Mouse (Mus musculus): ENCODE measurements at regions not wholly inside any gene's neighbourhood (a gene's known extent, or its start where the extent isn't known, plus 50 kb on each side); places are given as distances from the start of the nearest gene placed in this dataset.

GRCm38 (mm10) chr13:6191915-6192295 is 330.6 kb downstream of the Klf6 start:
- TF ChIP-seq POLR2A (IDR thresholded peaks at IDR 0.05; ENCODE audit: control insufficient read depth, extremely low read depth, insufficient read depth, low read length, poor library complexity) (no peak), CTCF (IDR thresholded peaks at IDR 0.05; ENCODE audit: borderline replicate concordance, control insufficient read depth, extremely low read depth, insufficient read depth, low read length, poor library complexity) (no peak)
